Mouse (Mus musculus) liver, embryonic 15.5 days (tissue): ENCODE data around the gene Fbxl18. TPM values are rescaled to one million over a fixed set of nuclear protein-coding genes. Genes with fewer than 3 reads are reported as not detected.
A peak's percentile ranks its signal among the peaks of the same experiment; 100 is the strongest.

Experiments used
- ATAC-seq: fragments of 200-750 bp; cut with Nextera tagmentation; 2 replicates; pipeline ENCODE4 v1.8.0; 2017; ENCODE audit warnings: moderate number of reproducible peaks, mild to moderate bottlenecking, moderate library complexity; ENCODE audit not compliant: insufficient read depth
- H3K27ac ChIP-seq: fragments of 300-500 bp; sonication (generic); replicated peaks from 2 replicates; pipeline ENCODE4 v1.5.1; 2015; ENCODE audit warnings: mild to moderate bottlenecking, inconsistent platforms
- H3K27me3 ChIP-seq: fragments of 300-500 bp; sonication (generic); 2 replicates; pipeline ENCODE4 v1.6.1; 2015; ENCODE audit warnings: mild to moderate bottlenecking, inconsistent platforms
- H3K36me3 ChIP-seq: fragments of 300-500 bp; sonication (generic); replicated peaks from 2 replicates; pipeline ENCODE4 v1.6.1; 2015; ENCODE audit warnings: moderate library complexity, mild to moderate bottlenecking, inconsistent platforms
- H3K4me1 ChIP-seq: fragments of 300-500 bp; sonication (generic); replicated peaks from 2 replicates; pipeline ENCODE4 v1.6.1; 2015; ENCODE audit warnings: inconsistent platforms
- H3K4me2 ChIP-seq: fragments of 300-500 bp; sonication (generic); 2 replicates; pipeline ENCODE4 v1.6.1; 2015; ENCODE audit warnings: moderate library complexity, mild to moderate bottlenecking, inconsistent platforms
- H3K4me3 ChIP-seq: fragments of 300-500 bp; sonication (generic); replicated peaks from 2 replicates; pipeline ENCODE4 v1.5.1; 2015; ENCODE audit warnings: mild to moderate bottlenecking, inconsistent platforms
- H3K9ac ChIP-seq: fragments of 300-500 bp; sonication (generic); 2 replicates; pipeline ENCODE4 v1.6.1; 2015; ENCODE audit warnings: moderate library complexity, mild to moderate bottlenecking, inconsistent platforms
- H3K9me3 ChIP-seq: fragments of 300-500 bp; sonication (generic); replicated peaks from 2 replicates; pipeline ENCODE4 v1.6.1; 2016; ENCODE audit warnings: inconsistent platforms
- WGBS: fragments of 180-500 bp; shearing (Covaris S2); methylation state at CpG from one replicate; pipeline ENCODE4 v1.1.7; 2015; ENCODE audit warnings: mixed read lengths; ENCODE audit not compliant: insufficient replicate concordance; 5-methylcytosine and 5-hydroxymethylcytosine counted together
- polyA plus RNA-seq: library from polyadenylated mRNA; unstranded; fragments of >200 nt; fragmentation: Nextera tagmentation; extraction: Ambion mirVana; gene quantifications from 2 replicates; pipeline ENCODE4 v1.2.1, GENCODE M21; 2015

The Fbxl18 gene
- polyA plus RNA-seq, 1 experiment from 2014 or later, result 3.3 TPM

- peaks cover 95% of the 10 kb centered on the region for H3K4me1 ChIP-seq
- no peak for ATAC-seq
Measured at GRCm38 (mm10) chr5:142927341-142927930, 32.2 kb upstream of the Fbxl18 start.

DNA sequence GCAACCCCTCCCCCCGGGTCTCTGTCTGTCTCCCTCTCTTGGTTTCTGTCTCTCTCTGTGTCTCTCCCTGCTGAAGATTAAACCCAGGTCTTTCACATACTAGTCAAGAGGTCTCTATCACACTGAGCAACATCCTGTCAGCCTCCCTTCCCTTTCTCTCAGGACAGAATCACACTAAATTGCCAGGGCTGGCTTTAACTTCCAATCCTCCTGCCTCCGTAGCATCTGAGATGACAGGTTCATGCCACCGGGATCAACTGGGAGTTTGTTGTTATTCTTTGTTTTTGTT, 31.7 kb upstream of the Fbxl18 start:
- no peaks in the 10 kb centered on the region for H3K27me3 ChIP-seq
- H3K27ac ChIP-seq, result peak overlapping the region; percentile 82
- no peaks in the 10 kb centered on the region for H3K36me3 ChIP-seq
- H3K4me1 ChIP-seq, result peaks cover 95% of the 10 kb centered on the region
- 36% methylated on average over 3 of the region's 3 CpGs for WGBS
- H3K4me3 ChIP-seq, result no peak overlapping the region
- H3K9me3 ChIP-seq, result no peaks in the 10 kb centered on the region
- H3K4me2 ChIP-seq, result peak overlapping the region; percentile 41; the same call in 1 of the 2 replicates
- no peak for ATAC-seq
- H3K9ac ChIP-seq, result 0 out of 2 replicates have a peak overlapping the region, but pooled peaks have one; percentile 37

More at GRCm38 (mm10) chr5:142927341-142927930, 32.2 kb upstream of the Fbxl18 start:
- Histone ChIP-seq H3K9me3 (no peaks in the 10 kb centered on the region), H3K4me3 (no peak overlapping the region), H3K4me2 (no peak overlapping the region), H3K9ac (no peak overlapping the region), H3K36me3 (no peaks in the 10 kb centered on the region), H3K27me3 (no peaks in the 10 kb centered on the region), H3K27ac (peak overlapping the region; percentile 82)
- 88% methylated on average over 12 of the region's 12 CpGs for WGBS

GRCm38 (mm10) chr5:142926204-142926939, 31.2 kb upstream of the Fbxl18 start:
- Histone ChIP-seq H3K9ac (peak overlapping the region; percentile 37; the same call in 1 of the 2 replicates), H3K36me3 (no peaks in the 10 kb centered on the region), H3K4me2 (peak overlapping the region; percentile 41), H3K4me1 (peaks cover 95% of the 10 kb centered on the region), H3K27ac (peak overlapping the region; percentile 82), H3K9me3 (no peaks in the 10 kb centered on the region), H3K27me3 (no peaks in the 10 kb centered on the region), H3K4me3 (no peak overlapping the region)
- peak; percentile 32; the same call in 1 of the 2 replicates for ATAC-seq
- 16% methylated on average over 13 of the region's 13 CpGs for WGBS

DNA sequence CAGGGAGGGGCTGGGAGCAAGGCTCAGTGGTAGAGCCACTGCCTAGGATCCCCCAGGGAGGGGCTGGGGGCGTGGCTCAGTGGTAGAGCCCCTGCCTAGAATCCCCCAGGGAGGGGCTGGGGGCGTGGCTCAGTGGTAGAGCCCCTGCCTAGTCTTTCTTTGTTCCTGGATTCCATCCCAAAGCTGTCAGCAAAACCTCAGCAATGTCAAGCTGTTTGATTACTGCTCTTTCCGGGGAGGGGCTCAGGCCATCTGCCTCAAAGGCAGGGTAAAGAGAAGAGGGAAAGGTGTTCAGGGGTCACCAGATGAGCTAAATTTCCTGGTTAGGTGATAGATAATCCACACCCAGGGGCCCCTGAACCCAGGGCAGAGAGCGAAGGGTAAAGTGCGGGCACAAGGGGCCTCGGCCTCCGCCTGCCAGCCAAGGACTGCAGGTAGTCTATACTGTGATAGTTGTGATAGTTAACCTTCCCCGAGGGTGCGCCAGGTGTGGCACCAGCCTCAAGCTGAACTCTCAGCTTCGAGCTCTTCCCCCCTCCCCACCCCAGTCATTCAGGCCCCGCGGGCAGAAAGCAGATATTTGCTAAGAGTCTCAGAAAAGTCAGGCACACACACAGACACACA, 29.2 kb upstream of the Fbxl18 start:
- Histone ChIP-seq H3K36me3 (no peaks in the 10 kb centered on the region), H3K4me3 (no peak overlapping the region), H3K9ac (no peak overlapping the region), H3K27ac (0 out of 2 replicates have a peak overlapping the region, but pooled peaks have one; percentile 26), H3K4me2 (no peak overlapping the region), H3K27me3 (no peaks in the 10 kb centered on the region), H3K4me1 (peaks cover 95% of the 10 kb centered on the region), H3K9me3 (no peaks in the 10 kb centered on the region)
- ATAC-seq, result no peak
- 60% methylated on average over 12 of the region's 12 CpGs for WGBS

GRCm38 (mm10) chr5:142923781-142924180, 28.6 kb upstream of the Fbxl18 start:
- WGBS, result 58% methylated on average over 3 of the region's 3 CpGs
- no peaks in the 10 kb centered on the region for H3K9me3 ChIP-seq
- no peaks in the 10 kb centered on the region for H3K36me3 ChIP-seq
- H3K27me3 ChIP-seq, result no peaks in the 10 kb centered on the region
- H3K27ac ChIP-seq, result peak overlapping the region; percentile 33
- ATAC-seq, result no peak
- H3K9ac ChIP-seq, result no peak overlapping the region
- H3K4me1 ChIP-seq, result peaks cover 94% of the 10 kb centered on the region
- no peak overlapping the region for H3K4me2 ChIP-seq
- H3K4me3 ChIP-seq, result no peak overlapping the region

DNA sequence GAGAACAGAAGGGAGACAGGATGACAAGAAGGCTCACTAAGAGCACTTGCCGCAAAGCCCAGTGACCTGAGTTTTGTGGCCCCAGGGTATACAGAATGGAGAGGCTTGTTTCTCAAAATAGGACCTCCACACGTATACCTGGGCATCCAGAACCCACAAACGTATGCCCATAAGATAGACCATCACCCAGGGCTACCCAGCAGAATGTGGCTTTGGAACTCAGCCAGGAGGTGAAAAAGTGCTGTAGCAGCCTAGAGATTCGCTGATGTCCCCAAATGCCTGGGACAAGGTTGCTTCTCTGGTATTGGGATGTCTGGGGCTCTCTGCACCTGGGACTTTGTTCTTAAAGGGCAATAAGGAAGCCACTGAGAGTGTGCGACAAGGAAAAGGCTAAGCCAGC, 27.0 kb upstream of the Fbxl18 start:
- Histone ChIP-seq H3K4me3 (no peak overlapping the region), H3K9me3 (no peaks in the 10 kb centered on the region), H3K27ac (peak overlapping the region; percentile 100), H3K36me3 (no peaks in the 10 kb centered on the region), H3K4me1 (peaks cover 80% of the 10 kb centered on the region), H3K4me2 (peak overlapping the region; percentile 74; the same call in 1 of the 2 replicates), H3K9ac (0 out of 2 replicates have a peak overlapping the region, but pooled peaks have one; percentile 64), H3K27me3 (no peaks in the 10 kb centered on the region)
- WGBS, result 71% methylated on average over 5 of the region's 5 CpGs
- ATAC-seq, result no peak

GRCm38 (mm10) chr5:142921074-142921459, 25.8 kb upstream of the Fbxl18 start:
- peak overlapping the region; percentile 41 for H3K4me3 ChIP-seq
- WGBS, result 19% methylated on average over 6 of the region's 6 CpGs

DNA sequence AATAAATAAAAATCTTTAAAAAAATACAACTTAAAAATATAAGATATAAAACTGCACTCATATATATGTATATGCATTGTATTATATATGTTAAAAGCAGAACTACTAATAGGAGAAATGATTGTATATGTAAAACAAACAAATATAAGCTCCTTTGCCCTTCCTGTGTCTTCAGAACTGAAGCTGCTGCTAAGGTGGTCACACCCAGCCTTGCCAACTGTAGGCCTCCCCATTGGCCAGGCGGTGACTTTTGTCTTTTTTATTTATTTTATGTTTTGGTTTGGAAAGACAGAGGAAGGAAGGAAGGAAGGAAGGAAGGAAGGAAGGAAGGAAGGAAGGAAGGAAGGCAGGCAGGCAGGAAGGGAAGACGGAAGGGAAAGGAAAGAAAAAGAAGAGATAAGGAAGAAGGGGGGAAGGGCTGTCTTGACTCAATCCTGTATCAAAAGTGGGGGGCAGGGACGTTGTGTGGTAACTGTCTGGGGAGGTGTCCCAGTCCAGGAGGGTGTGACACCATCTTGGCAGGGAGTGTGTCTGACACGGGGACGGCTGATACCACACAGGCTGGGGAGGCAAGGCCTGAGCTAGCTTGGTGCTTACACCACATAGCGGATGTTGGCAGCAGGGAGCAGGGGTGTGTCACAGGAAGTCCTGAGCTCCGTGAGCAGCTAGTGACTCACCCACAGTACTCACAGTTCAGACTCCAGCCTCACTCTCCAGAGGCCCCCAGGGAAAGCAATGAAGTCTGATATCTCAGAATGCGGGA, 25.3 kb upstream of the Fbxl18 start:
- peak overlapping the region; percentile 100 for H3K27ac ChIP-seq
- no peaks in the 10 kb centered on the region for H3K9me3 ChIP-seq
- H3K4me3 ChIP-seq, result peak overlapping the region; percentile 41
- peak; percentile 100 for ATAC-seq
- H3K27me3 ChIP-seq, result no peaks in the 10 kb centered on the region
- peak overlapping the region; percentile 64 for H3K9ac ChIP-seq
- peaks cover 63% of the 10 kb centered on the region for H3K4me1 ChIP-seq
- H3K4me2 ChIP-seq, result peak overlapping the region; percentile 74
- H3K36me3 ChIP-seq, result no peaks in the 10 kb centered on the region
- 9% methylated on average over 8 of the region's 8 CpGs for WGBS

More at GRCm38 (mm10) chr5:142921074-142921459, 25.8 kb upstream of the Fbxl18 start:
- no peaks in the 10 kb centered on the region for H3K36me3 ChIP-seq
- peak overlapping the region; percentile 64 for H3K9ac ChIP-seq
- peak; percentile 13 for ATAC-seq
- no peaks in the 10 kb centered on the region for H3K9me3 ChIP-seq
- H3K4me2 ChIP-seq, result peak overlapping the region; percentile 74
- no peaks in the 10 kb centered on the region for H3K27me3 ChIP-seq
- peaks cover 68% of the 10 kb centered on the region for H3K4me1 ChIP-seq
- H3K27ac ChIP-seq, result peak overlapping the region; percentile 100

DNA sequence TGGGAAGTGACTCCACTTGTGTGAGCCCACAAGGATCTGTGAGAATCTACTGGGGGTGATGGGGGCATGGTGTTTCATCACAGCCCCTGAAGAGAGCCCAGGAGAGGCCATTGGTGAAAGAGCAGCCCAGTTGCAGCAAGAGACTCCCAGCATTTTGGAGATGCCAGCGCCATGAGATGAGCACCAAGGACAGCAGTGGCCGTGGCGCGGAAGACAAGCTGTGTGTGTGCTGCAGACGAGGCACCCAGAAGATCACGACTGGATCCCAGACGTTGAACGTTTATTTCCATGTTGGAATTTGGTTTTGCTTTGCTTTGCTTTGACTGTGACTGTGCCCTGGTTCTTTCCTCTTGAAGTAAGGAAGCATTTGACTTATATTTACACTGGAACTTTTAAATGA, 22.2 kb upstream of the Fbxl18 start:
- Histone ChIP-seq H3K27ac (no peak overlapping the region), H3K4me1 (peaks cover 55% of the 10 kb centered on the region), H3K27me3 (no peaks in the 10 kb centered on the region), H3K4me3 (no peak overlapping the region), H3K9ac (no peak overlapping the region), H3K4me2 (no peak overlapping the region), H3K36me3 (no peaks in the 10 kb centered on the region), H3K9me3 (no peaks in the 10 kb centered on the region)
- ATAC-seq, result no peak
- WGBS, result 85% methylated on average over 8 of the region's 8 CpGs

GRCm38 (mm10) chr5:142916593-142916992, 21.4 kb upstream of the Fbxl18 start:
- Histone ChIP-seq H3K36me3 (no peaks in the 10 kb centered on the region), H3K9me3 (no peaks in the 10 kb centered on the region), H3K27ac (no peak overlapping the region), H3K4me3 (no peak overlapping the region), H3K4me1 (peaks cover 55% of the 10 kb centered on the region), H3K9ac (no peak overlapping the region), H3K27me3 (no peaks in the 10 kb centered on the region), H3K4me2 (no peak overlapping the region)
- 70% methylated on average over 7 of the region's 7 CpGs for WGBS
- ATAC-seq, result no peak
